Mouse (Mus musculus) stomach, postnatal 0 days (tissue): ENCODE measurements around the gene Crhr2. TPM values are rescaled to one million over a fixed set of nuclear protein-coding genes. Genes with fewer than 3 reads are reported as not detected.

Experiments
- ATAC-seq: fragments of 200-750 bp; cut with Nextera tagmentation; 2 replicates; pipeline ENCODE4 v1.8.0; 2017; ENCODE audit not compliant: low FRiP score, low TSS enrichment
- DNase-seq: peaks from one replicate; pipeline ENCODE4 v3.0.0-alpha.2; 2016; ENCODE audit warnings: low spot score
- H3K27ac ChIP-seq: fragments of 300-500 bp; sonication (generic); replicated peaks from 2 replicates; pipeline ENCODE4 v1.5.1; 2014; ENCODE audit warnings: mild to moderate bottlenecking, control low read depth
- H3K27me3 ChIP-seq: fragments of 300-500 bp; sonication (generic); 2 replicates; pipeline ENCODE4 v1.6.1; 2014; ENCODE audit warnings: low read length; ENCODE audit not compliant: control insufficient read depth, insufficient read depth
- H3K36me3 ChIP-seq: fragments of 300-500 bp; sonication (generic); 2 replicates; pipeline ENCODE4 v1.6.1; 2014; ENCODE audit warnings: low read length, mixed read lengths; ENCODE audit not compliant: control insufficient read depth, insufficient read depth
- H3K4me1 ChIP-seq: fragments of 300-500 bp; sonication (generic); replicated peaks from 2 replicates; pipeline ENCODE4 v1.6.1; 2014; ENCODE audit warnings: antibody characterized with exemption; ENCODE audit not compliant: control insufficient read depth, insufficient read depth
- H3K4me2 ChIP-seq: fragments of 300-500 bp; sonication (generic); replicated peaks from 2 replicates; pipeline ENCODE4 v1.6.1; 2014; ENCODE audit warnings: low read depth, mild to moderate bottlenecking, control low read depth, moderate library complexity
- H3K4me3 ChIP-seq: fragments of 300-500 bp; sonication (generic); 2 replicates; pipeline ENCODE4 v1.5.1; 2014; ENCODE audit warnings: low read depth, low read length, control low read depth
- H3K9ac ChIP-seq: fragments of 300-500 bp; sonication (generic); 2 replicates; pipeline ENCODE4 v1.6.1; 2014; ENCODE audit warnings: mild to moderate bottlenecking, low read length, control low read depth, mixed read lengths
- H3K9me3 ChIP-seq: fragments of 300-500 bp; sonication (generic); 2 replicates; pipeline ENCODE4 v1.6.1; 2016; ENCODE audit warnings: low read length; ENCODE audit not compliant: control insufficient read depth
- CTCF ChIP-seq: IDR thresholded peaks from 2 replicates; pipeline ENCODE4 v1.5.1; 2016; ENCODE audit warnings: antibody characterized with exemption, low read depth, mild to moderate bottlenecking, moderate library complexity
- EP300 ChIP-seq: optimal IDR thresholded peaks from 2 replicates; pipeline ENCODE3; 2016; ENCODE audit warnings: antibody characterized with exemption
- WGBS: fragments of 180-500 bp; shearing (Covaris S2); extraction: QIAGEN DNeasy Blood & Tissue Kit; methylation state at CpG from one replicate; pipeline ENCODE4 v1.1.7; 2014; 5-methylcytosine and 5-hydroxymethylcytosine counted together
- polyA plus RNA-seq: library from polyadenylated mRNA; unstranded; fragments of >200 nt; fragmentation: Nextera tagmentation; extraction: Ambion mirVana; gene quantifications from 2 replicates; pipeline ENCODE4 v1.2.1, GENCODE M21; 2015

Gene Crhr2
- polyA plus RNA-seq, 1 experiment from 2014 or later, result 0.23 TPM

DNA sequence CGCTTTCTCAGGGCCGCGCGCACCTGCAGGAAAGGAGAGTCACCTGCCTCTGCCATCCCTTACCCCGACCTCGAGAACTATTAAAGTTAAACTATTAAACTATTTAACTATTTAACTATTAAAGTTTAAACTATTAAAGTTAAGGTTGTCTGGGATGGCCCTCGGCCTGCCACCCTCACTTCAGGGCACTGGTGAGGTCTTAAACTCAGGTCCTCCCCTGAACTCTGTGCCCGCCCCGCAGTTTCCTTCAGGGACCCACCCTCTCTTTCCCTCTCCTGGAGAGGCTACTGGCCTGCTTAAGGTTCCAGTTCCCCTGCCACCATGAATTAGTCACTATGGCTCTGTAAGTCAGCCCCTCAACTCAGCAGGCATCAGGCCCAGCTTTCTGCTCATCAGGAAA lies 41.4 kb downstream of the Crhr2 start:
- no peak overlapping the region for H3K9ac ChIP-seq
- no peak overlapping the region for H3K4me3 ChIP-seq
- H3K4me2 ChIP-seq, result no peak overlapping the region
- H3K4me1 ChIP-seq, result no peaks in the 10 kb centered on the region
- 94% methylated on average over 9 of the region's 9 CpGs for WGBS
- no peak overlapping the region for H3K27ac ChIP-seq
- no peak for DNase-seq
- ATAC-seq, result no peak
- H3K27me3 ChIP-seq, result no peaks in the 10 kb centered on the region
- H3K36me3 ChIP-seq, result no peaks in the 10 kb centered on the region
- H3K9me3 ChIP-seq, result no peaks in the 10 kb centered on the region
- TF ChIP-seq EP300 (no peak), CTCF (no peak)

DNA sequence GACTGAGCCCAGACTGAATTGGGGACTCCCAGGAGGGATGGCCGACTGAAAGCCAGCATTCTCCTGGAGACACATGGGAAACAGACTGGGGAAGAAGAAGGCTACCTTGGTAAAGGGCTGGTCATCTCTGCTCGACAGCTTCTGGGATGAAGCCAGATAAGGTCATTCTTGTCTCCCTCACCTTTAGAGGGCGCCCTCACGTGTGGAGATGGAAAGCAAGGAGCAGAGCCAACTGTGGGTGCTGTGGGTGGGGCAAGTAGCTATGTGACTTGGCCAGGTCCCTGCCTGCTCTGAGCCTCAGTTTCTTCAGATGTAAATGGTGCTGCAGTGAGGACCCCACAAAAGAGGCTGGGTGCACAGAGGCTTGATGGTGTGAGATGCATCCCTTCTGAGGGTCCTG lies 42.2 kb downstream of the Crhr2 start:
- no peaks in the 10 kb centered on the region for H3K36me3 ChIP-seq
- no peak overlapping the region for H3K27ac ChIP-seq
- TF ChIP-seq CTCF, result peak; percentile 36
- TF ChIP-seq EP300, result no peak
- no peaks in the 10 kb centered on the region for H3K27me3 ChIP-seq
- DNase-seq (no peak), ATAC-seq (no peak)
- H3K9me3 ChIP-seq, result no peaks in the 10 kb centered on the region
- no peaks in the 10 kb centered on the region for H3K4me1 ChIP-seq
- WGBS, result 34% methylated on average over 4 of the region's 4 CpGs
- no peak overlapping the region for H3K9ac ChIP-seq
- H3K4me2 ChIP-seq, result no peak overlapping the region
- H3K4me3 ChIP-seq, result no peak overlapping the region

DNA sequence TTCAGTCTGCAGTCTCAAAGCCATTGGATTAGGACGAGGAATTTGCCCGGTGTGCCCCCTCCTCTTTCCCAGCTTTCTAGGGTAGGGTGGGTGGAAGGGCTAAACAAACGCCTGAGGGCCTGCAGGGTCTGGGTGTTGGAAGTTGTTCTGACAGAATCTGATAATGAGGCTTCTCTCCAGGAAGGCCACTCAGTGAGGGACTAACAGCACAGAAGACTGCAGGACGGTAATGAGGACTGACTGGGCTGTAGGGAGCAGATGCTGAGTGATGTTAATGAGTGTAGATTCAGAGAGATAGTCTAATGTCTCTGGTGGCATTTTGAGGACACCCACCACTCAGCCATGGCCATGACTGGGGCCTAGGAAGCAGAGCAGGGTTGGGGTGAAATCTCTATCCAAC lies 45.5 kb downstream of the Crhr2 start:
- ATAC-seq, result no peak
- Histone ChIP-seq H3K27ac (no peak overlapping the region), H3K4me3 (no peak overlapping the region), H3K27me3 (no peaks in the 10 kb centered on the region), H3K4me1 (no peaks in the 10 kb centered on the region), H3K36me3 (no peaks in the 10 kb centered on the region), H3K9me3 (no peaks in the 10 kb centered on the region), H3K4me2 (no peak overlapping the region), H3K9ac (no peak overlapping the region)
- no peak for TF ChIP-seq CTCF
- TF ChIP-seq EP300, result no peak
- WGBS, result 46% methylated on average over 4 of the region's 4 CpGs
- no peak for DNase-seq

DNA sequence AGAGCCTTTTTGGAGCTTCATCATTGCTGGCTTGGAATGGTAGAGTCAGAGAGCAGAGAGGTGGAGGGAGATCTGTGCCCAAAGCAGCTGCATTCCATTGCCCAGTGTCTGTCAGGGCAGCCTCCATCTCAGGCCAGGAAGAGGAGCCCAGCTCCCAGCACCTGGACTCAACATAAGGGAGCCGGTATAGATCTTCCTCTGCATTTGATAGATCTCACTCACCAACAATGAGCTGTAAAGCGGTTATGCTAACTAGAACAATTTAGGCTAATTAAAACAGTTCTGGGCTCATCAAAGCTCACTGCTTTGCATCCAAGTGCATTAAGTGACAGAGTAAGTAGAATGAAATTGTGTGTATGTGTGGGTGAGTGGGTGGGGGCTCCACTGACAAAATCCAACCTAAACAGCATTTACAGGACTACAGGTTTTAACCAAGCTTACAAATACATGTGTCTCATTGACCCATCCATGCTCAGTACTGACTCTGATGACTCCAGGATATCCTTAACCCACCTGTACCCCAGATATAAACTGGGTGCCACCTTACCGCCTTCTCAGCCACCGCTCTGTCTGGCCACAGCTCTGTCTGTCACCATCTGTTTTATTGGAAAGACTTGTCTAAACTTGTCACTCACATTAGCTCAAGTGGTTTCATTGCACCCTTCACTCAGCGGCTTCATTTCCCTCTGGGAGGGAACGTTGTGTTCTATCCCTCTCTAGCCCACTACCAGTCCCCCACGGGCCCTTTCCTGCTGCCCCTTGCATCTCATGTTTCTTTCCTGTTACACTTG lies 50.4 kb downstream of the Crhr2 start:
- Histone ChIP-seq H3K27ac (no peak overlapping the region), H3K36me3 (peaks cover 13% of the 10 kb centered on the region; the same call in 1 of the 2 replicates), H3K4me2 (no peak overlapping the region), H3K9ac (no peak overlapping the region), H3K27me3 (no peaks in the 10 kb centered on the region), H3K4me1 (no peaks in the 10 kb centered on the region), H3K9me3 (no peaks in the 10 kb centered on the region), H3K4me3 (no peak overlapping the region)
- ATAC-seq, result no peak
- 72% methylated on average over 7 of the region's 7 CpGs for WGBS
- DNase-seq, result no peak
- no peak for TF ChIP-seq CTCF

DNA sequence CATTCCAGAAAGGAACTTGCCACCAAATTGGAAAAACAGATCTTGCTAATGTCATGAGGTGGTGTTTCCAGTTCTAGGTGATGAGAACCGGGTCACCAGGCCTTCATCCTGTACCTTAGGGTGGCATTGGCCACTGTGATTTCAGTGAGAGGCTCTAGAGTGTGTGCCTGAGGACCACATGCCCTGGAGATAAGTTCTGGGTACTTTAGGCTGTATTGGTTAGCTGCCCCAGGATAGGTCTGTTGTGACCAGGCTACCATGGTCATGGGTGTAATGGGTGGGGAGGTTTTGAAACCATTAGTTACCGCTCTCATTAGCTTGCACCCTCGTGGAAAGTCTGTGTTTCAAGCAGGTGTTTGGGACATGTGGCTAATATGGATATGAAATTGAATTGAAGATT lies 51.4 kb downstream of the Crhr2 start:
- no peak overlapping the region for H3K27ac ChIP-seq
- H3K4me1 ChIP-seq, result no peaks in the 10 kb centered on the region
- H3K27me3 ChIP-seq, result no peaks in the 10 kb centered on the region
- H3K9me3 ChIP-seq, result no peaks in the 10 kb centered on the region
- DNase-seq (no peak), ATAC-seq (no peak)
- 94% methylated on average over 3 of the region's 3 CpGs for WGBS
- TF ChIP-seq CTCF (no peak), EP300 (no peak)
- no peak overlapping the region for H3K4me3 ChIP-seq
- no peak overlapping the region for H3K4me2 ChIP-seq
- no peak overlapping the region for H3K9ac ChIP-seq
- peaks cover 13% of the 10 kb centered on the region; the same call in 1 of the 2 replicates for H3K36me3 ChIP-seq

DNA sequence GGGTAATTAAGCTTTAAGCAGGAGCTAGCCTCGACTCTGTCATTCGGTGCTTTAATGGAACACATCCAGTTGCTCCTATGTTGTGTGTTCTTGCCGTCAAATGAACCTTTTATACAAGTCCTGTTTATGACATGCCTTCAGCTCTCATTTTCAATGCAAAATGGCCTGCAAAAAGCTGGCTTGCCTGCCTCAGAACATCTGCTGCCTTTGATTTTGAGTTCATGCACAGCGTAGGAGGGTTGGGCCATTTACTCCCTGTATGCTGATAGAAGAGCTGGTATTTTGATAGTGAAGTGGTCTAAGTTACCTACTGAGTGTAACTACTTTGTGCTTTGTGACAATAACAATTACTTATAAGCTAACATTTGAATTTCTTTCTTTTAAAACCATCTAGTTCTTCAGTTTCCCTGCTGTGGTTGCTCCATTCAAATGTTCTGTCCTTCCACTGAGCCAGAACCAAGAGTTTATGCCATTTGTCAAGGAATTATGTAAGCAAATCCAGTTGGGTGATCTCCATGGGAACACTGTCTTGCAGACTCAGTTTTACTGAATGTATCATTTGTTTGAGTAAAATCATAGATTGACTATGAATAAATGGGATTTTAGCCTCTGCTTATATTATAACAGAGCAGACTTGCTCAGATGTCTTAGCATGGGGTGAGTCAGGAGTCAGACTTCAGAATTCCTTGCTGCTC lies 56.1 kb downstream of the Crhr2 start:
- Histone ChIP-seq H3K4me2 (no peak overlapping the region), H3K9ac (no peak overlapping the region), H3K4me3 (no peak overlapping the region), H3K36me3 (peaks cover 23% of the 10 kb centered on the region), H3K27me3 (no peaks in the 10 kb centered on the region), H3K27ac (no peak overlapping the region), H3K4me1 (no peaks in the 10 kb centered on the region), H3K9me3 (no peaks in the 10 kb centered on the region)
- no peak for ATAC-seq
- TF ChIP-seq CTCF (no peak), EP300 (no peak)
- WGBS, result 73% methylated on average over 4 of the region's 4 CpGs
- no peak for DNase-seq
